Mouse (Mus musculus): Measurements from ENCODE around the gene Il12rb1. TPM values are rescaled to one million over a fixed set of nuclear protein-coding genes. Genes with fewer than 3 reads are reported as not detected.

Il12rb1 gene
- polyA plus RNA-seq, 1 experiment from 2014 or later: 1.6 TPM

DNA sequence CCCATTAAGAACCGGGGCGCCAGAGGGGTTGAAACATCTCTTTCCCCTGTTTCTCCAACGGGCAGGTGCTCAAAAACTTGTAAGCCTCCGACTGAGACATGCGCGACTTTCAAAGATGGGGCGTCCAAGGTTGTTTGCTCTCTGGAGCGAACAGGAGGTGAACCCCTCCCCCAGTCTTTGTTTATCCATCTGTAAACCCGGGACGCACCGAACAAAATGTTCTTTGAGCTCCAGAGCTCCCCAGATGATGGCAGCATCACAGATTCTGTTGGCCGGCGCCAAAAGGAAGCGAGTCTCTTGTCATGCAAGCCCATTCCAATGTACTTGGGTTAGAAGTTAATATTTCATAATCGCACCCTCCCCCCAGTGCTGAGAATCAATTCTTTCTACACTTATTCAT, 10.0 kb upstream of the Il12rb1 start:
- 55% methylated on average over 15 of the region's 15 CpGs for WGBS (ENCODE audit: missing documents)
- Histone ChIP-seq H3K79me2 (ENCODE audit: inconsistent target) (peaks cover 53% of the 10 kb centered on the region), H3K27ac (no peak overlapping the region), H3K4me3 (ENCODE audit: inconsistent target) (no peak overlapping the region), H3K36me3 (ENCODE audit: inconsistent target) (no peaks in the 10 kb centered on the region)

DNA sequence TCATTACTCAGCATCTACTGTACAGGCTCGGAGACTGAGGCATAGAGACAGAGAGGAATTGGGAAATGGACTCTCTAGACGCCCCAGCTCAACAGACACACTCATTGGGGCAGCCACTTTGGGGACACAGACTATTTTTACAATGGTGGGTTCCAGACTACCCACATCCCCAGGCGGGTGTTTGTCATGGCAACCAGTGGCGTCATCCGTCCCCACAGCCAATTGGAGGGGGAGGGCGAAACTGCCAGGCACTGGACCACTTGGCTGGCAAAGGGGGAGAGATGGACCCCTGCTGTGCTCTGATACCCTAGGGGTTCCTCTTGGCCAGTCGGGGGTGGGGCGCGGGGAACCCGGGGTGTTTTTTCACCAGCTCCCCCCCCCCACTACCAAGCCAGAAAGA, 7.6 kb upstream of the Il12rb1 start:
- no peaks in the 10 kb centered on the region for H3K36me3 ChIP-seq (ENCODE audit: inconsistent target)
- H3K79me2 ChIP-seq (ENCODE audit: inconsistent target): peaks cover 49% of the 10 kb centered on the region
- WGBS (ENCODE audit: missing documents): 61% methylated on average over 10 of the region's 10 CpGs
- H3K27ac ChIP-seq: peak overlapping the region; percentile 15; the same call in 1 of the 2 replicates
- no peak overlapping the region for H3K4me3 ChIP-seq (ENCODE audit: inconsistent target)

DNA sequence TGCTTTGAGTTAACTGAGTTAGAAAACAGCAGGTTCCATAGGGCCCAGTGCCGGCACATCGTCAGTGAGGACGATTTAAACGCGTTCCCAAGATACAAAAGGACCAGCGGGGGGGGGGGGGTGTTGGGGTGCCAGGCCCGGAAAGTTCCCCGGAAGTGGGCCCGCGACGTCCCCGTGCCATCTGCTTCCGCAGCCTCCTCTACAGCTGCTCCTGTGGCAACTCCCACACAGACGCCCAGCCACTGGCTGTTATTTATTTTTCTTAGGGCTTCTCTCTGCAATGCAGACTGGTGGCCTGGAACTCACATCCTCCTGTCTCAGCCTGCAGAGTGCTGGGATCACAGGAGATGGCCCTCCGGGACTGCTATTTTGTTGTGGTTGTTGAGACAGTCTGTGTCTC, 7.1 kb upstream of the Il12rb1 start:
- no peak overlapping the region for H3K4me3 ChIP-seq (ENCODE audit: inconsistent target)
- H3K79me2 ChIP-seq (ENCODE audit: inconsistent target): peaks cover 45% of the 10 kb centered on the region
- no peaks in the 10 kb centered on the region for H3K36me3 ChIP-seq (ENCODE audit: inconsistent target)
- peak overlapping the region; percentile 15; the same call in 1 of the 2 replicates for H3K27ac ChIP-seq
- WGBS (ENCODE audit: missing documents): 16% methylated on average over 11 of the region's 15 CpGs

DNA sequence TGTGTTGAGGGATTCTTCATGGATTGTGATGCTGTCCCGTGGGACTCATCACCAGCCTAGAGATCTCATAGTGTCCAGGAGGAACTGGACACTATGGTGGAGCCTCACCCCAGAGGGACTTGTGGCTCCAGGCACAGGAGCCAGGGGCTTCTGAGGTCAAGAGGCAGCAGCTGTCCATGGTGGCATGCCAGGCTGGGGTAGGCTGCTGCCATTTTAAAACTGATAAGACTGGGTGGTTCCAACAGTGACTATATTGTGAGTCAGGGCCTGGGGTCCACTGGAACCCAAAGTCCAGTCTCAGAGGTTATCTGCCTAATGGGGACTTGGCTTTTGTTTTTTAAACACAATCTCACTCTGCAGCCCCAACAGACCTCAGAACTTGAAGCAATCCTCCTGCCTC, 6.4 kb upstream of the Il12rb1 start:
- WGBS (ENCODE audit: missing documents): 90% methylated on average over 1 of the region's 1 CpGs
- Histone ChIP-seq H3K36me3 (ENCODE audit: inconsistent target) (no peaks in the 10 kb centered on the region), H3K79me2 (ENCODE audit: inconsistent target) (peaks cover 45% of the 10 kb centered on the region), H3K4me3 (ENCODE audit: inconsistent target) (no peak overlapping the region), H3K27ac (no peak overlapping the region)

GRCm38 (mm10) chr8:70802786-70803510, 5.3 kb upstream of the Il12rb1 start:
- H3K36me3 ChIP-seq (ENCODE audit: inconsistent target): no peaks in the 10 kb centered on the region
- peaks cover 45% of the 10 kb centered on the region for H3K79me2 ChIP-seq (ENCODE audit: inconsistent target)
- peak overlapping the region; percentile 43; the same call in 1 of the 2 replicates for H3K27ac ChIP-seq
- 87% methylated on average over 10 of the region's 11 CpGs for WGBS (ENCODE audit: missing documents)
- peak overlapping the region; percentile 92; the same call in 1 of the 2 replicates for H3K4me3 ChIP-seq (ENCODE audit: inconsistent target)

- WGBS (ENCODE audit: missing documents): 1% methylated on average over 47 of the region's 47 CpGs
- Histone ChIP-seq H3K4me3 (ENCODE audit: inconsistent target) (peak overlapping the region; percentile 92), H3K27ac (peak overlapping the region; percentile 85), H3K79me2 (ENCODE audit: inconsistent target) (peaks cover 45% of the 10 kb centered on the region), H3K36me3 (ENCODE audit: inconsistent target) (no peaks in the 10 kb centered on the region)
Measured at GRCm38 (mm10) chr8:70803761-70804480, 4.3 kb upstream of the Il12rb1 start.

DNA sequence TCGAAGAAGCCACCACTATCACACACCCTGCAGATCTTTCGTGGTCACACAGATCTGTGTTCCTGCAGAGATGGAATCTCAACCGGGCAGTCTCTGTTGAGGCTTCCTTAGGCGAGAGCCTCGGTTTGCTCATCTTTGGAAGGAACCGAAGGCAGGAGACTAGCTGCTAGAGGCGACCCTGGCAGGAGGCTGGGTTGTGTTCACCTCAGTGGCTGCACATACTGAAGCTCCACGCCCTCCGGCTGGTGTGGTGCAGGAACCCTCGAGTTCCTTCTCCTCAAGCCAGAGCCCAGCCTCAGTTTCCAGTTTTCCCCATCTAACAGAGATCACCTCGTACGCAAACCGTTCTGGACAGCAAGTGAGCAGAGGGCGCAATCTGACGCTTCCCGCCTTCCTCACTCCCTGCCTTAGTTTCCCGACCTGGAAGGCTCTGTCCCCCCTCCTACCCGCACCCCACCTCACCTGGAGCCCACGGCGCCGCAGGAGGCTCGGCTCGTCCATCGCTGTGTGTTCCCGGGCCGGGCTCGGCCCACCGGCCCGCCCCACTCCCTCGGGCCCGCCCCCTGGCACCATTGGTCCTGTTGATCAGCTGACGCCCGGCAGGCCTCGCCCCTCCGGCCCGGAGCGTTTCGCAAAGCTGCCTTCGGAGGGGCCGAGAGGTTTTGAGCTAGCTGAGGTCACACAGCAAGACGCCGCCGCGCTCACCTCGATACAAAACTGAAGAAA, 3.6 kb upstream of the Il12rb1 start, which contains the start of gene Mast3:
Gene Mast3 (minus strand): TSS at position 574 of the 726 bp plus-strand sequence.
- H3K36me3 ChIP-seq (ENCODE audit: inconsistent target): no peaks in the 10 kb centered on the region
- H3K27ac ChIP-seq: peak within 1 kb of the TSS; percentile 96
- under 1% methylated on average over 45 of the region's 45 CpGs for WGBS (ENCODE audit: missing documents)
- peaks cover 45% of the 10 kb centered on the region for H3K79me2 ChIP-seq (ENCODE audit: inconsistent target)
- peak within 1 kb of the TSS; percentile 92 for H3K4me3 ChIP-seq (ENCODE audit: inconsistent target)

- Histone ChIP-seq H3K79me2 (ENCODE audit: inconsistent target) (peaks cover 29% of the 10 kb centered on the region), H3K4me3 (ENCODE audit: inconsistent target) (no peak overlapping the region), H3K36me3 (ENCODE audit: inconsistent target) (no peaks in the 10 kb centered on the region), H3K27ac (peak overlapping the region; percentile 96)
- WGBS (ENCODE audit: missing documents): 1% methylated on average over 4 of the region's 4 CpGs
Measured at GRCm38 (mm10) chr8:70806541-70806940, 1.7 kb upstream of the Il12rb1 start.

- peak overlapping the region; percentile 96 for H3K27ac ChIP-seq
- 89% methylated on average over 1 of the region's 1 CpGs for WGBS (ENCODE audit: missing documents)
- peaks cover 21% of the 10 kb centered on the region for H3K79me2 ChIP-seq (ENCODE audit: inconsistent target)
- no peaks in the 10 kb centered on the region for H3K36me3 ChIP-seq (ENCODE audit: inconsistent target)
- no peak overlapping the region for H3K4me3 ChIP-seq (ENCODE audit: inconsistent target)
Measured at GRCm38 (mm10) chr8:70807304-70807703, 945 bp upstream of the Il12rb1 start.

GRCm38 (mm10) chr8:70808955-70809701, 879 bp downstream of the Il12rb1 start:
- WGBS (ENCODE audit: missing documents): 88% methylated on average over 8 of the region's 8 CpGs
- Histone ChIP-seq H3K36me3 (ENCODE audit: inconsistent target) (no peaks in the 10 kb centered on the region; the same call in 1 of the 2 replicates), H3K4me3 (ENCODE audit: inconsistent target) (no peak overlapping the region), H3K79me2 (ENCODE audit: inconsistent target) (peaks cover 6% of the 10 kb centered on the region; the same call in 1 of the 2 replicates), H3K27ac (peak overlapping the region; percentile 96; the same call in 1 of the 2 replicates)

GRCm38 (mm10) chr8:70810962-70811680, 2.9 kb downstream of the Il12rb1 start:
- H3K36me3 ChIP-seq (ENCODE audit: inconsistent target): no peaks in the 10 kb centered on the region; the same call in 1 of the 2 replicates
- peak overlapping the region; percentile 15 for H3K27ac ChIP-seq
- H3K4me3 ChIP-seq (ENCODE audit: inconsistent target): no peak overlapping the region
- 53% methylated on average over 20 of the region's 20 CpGs for WGBS (ENCODE audit: missing documents)
- no peaks in the 10 kb centered on the region for H3K79me2 ChIP-seq (ENCODE audit: inconsistent target)

GRCm38 (mm10) chr8:70812055-70812454, 3.8 kb downstream of the Il12rb1 start:
- Histone ChIP-seq H3K27ac (peak overlapping the region; percentile 15; the same call in 1 of the 2 replicates), H3K36me3 (ENCODE audit: inconsistent target) (no peaks in the 10 kb centered on the region; the same call in 1 of the 2 replicates), H3K79me2 (ENCODE audit: inconsistent target) (no peaks in the 10 kb centered on the region), H3K4me3 (ENCODE audit: inconsistent target) (no peak overlapping the region)
- WGBS (ENCODE audit: missing documents): 77% methylated on average over 4 of the region's 4 CpGs

GRCm38 (mm10) chr8:70812885-70813284, 4.6 kb downstream of the Il12rb1 start:
- WGBS (ENCODE audit: missing documents): 87% methylated on average over 4 of the region's 4 CpGs
- Histone ChIP-seq H3K36me3 (ENCODE audit: inconsistent target) (no peaks in the 10 kb centered on the region; the same call in 1 of the 2 replicates), H3K79me2 (ENCODE audit: inconsistent target) (no peaks in the 10 kb centered on the region), H3K27ac (no peak overlapping the region), H3K4me3 (ENCODE audit: inconsistent target) (no peak overlapping the region)
